12 mouse cellular contexts compared by ENCODE assay signal in the genomic region with DNA sequence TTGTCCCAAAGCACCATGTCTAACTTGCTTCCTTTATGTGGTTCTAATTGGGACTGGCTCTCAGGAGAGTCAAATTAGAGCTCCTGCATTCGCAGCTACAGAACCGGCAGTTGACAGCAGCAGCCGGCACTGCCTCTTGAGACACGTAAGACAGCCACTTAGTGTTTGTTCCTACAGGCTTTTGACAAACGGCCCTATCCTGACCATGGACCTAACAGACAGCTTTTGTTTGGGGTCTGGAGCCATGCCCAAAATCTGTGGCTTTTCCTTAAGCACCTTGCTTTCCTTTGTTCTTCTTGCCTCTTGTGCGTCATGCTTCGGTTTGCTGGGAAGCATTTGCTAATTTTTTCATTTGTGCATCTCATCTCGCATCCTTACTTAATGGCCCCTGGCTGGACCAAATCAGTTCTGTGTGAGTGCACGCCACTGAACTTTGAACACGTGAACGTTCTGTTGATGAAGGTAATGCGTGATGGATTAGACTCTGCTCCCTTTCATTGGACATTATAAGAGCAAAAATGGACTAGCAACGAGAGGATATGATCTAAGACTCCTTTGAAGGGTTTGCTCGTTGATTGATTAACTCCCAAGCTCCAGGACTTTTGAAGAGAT.
DNase-seq lines count a peak whose midpoint lies in the region; ATAC-seq and TF ChIP-seq lines count a peak whose summit lies in the region.
"Had no signal": no experiment of that assay in that cellular context is flagged by ENCODE, and none has a peak within 500 bp of the region (broad histone marks: within the 10 kb centered on the region; RNA-seq: fewer than 3 reads in every experiment).

No protein-coding gene starts in this region.

- no peak overlapping the region for H3K4me3 ChIP-seq in lung, embryonic 15.5 days
- no peak overlapping the region for H3K4me3 ChIP-seq in lung, adult 2 months (replicated peaks; ENCODE audit: extremely low read depth, low read depth, low read length)
- no peak overlapping the region for H3K4me3 ChIP-seq in forebrain, embryonic 10.5 days
- no peak overlapping the region for H3K4me3 ChIP-seq in kidney, embryonic 14.5 days (ENCODE audit: low read length)
- no peak overlapping the region for H3K4me3 ChIP-seq in midbrain, embryonic 15.5 days
- H3K4me3 ChIP-seq: heart, embryonic 10.5 days had no signal

- WGBS in lung, embryonic 15.5 days = 37% methylated on average over 14 of the region's 14 CpGs
- WGBS in lung, adult 2 months = 55% methylated on average over 14 of the region's 14 CpGs
- 59% methylated on average over 14 of the region's 14 CpGs for WGBS in forebrain, embryonic 10.5 days
- WGBS in kidney, embryonic 14.5 days = 42% methylated on average over 14 of the region's 14 CpGs
- 31% methylated on average over 14 of the region's 14 CpGs for WGBS in midbrain, embryonic 15.5 days

- ATAC-seq in lung, embryonic 15.5 days (ENCODE audit: borderline replicate concordance, extremely low read depth, low FRiP score, low TSS enrichment) = peak; percentile 46; the same call in 1 of the 2 replicates
- peak; percentile 76; the same call in 1 of the 2 replicates for ATAC-seq in kidney, embryonic 14.5 days (ENCODE audit: low FRiP score, low TSS enrichment)
- peak; percentile 79 for ATAC-seq in midbrain, embryonic 15.5 days (replicated peaks)
- ATAC-seq in megakaryocyte progenitor cell, adult 5-6 weeks (replicated peaks; ENCODE audit: poor library complexity) = no peak

- H3K4me2 ChIP-seq in lung, embryonic 15.5 days = peak overlapping the region; percentile 17
- H3K4me2 ChIP-seq in kidney, embryonic 14.5 days (replicated peaks; ENCODE audit: low read depth, low read length) = no peak overlapping the region
- H3K4me2 ChIP-seq in midbrain, embryonic 15.5 days = 0 out of 2 replicates have a peak overlapping the region, but pooled peaks have one; percentile 11

- H3K27ac ChIP-seq in lung, embryonic 15.5 days = no peak overlapping the region; the same call in 1 of the 2 replicates
- H3K27ac ChIP-seq in forebrain, embryonic 10.5 days = peak overlapping the region; percentile 8; the same call in 1 of the 2 replicates
- no peak overlapping the region; the same call in 1 of the 2 replicates for H3K27ac ChIP-seq in kidney, embryonic 14.5 days (ENCODE audit: low read depth, low read length)
- no peak overlapping the region for H3K27ac ChIP-seq in midbrain, embryonic 15.5 days
- H3K27ac ChIP-seq: heart, embryonic 10.5 days; macrophage had no signal

- no peaks in the 10 kb centered on the region for H3K9me3 ChIP-seq in lung, embryonic 15.5 days
- no peaks in the 10 kb centered on the region for H3K9me3 ChIP-seq in forebrain, embryonic 10.5 days
- H3K9me3 ChIP-seq in kidney, embryonic 14.5 days (ENCODE audit: control insufficient read depth, low read length) = no peaks in the 10 kb centered on the region
- no peaks in the 10 kb centered on the region for H3K9me3 ChIP-seq in midbrain, embryonic 15.5 days
- H3K9me3 ChIP-seq: heart, embryonic 10.5 days had no signal

- H3K36me3 ChIP-seq in lung, embryonic 15.5 days = no peaks in the 10 kb centered on the region
- no peaks in the 10 kb centered on the region for H3K36me3 ChIP-seq in forebrain, embryonic 10.5 days (replicated peaks)
- H3K36me3 ChIP-seq in kidney, embryonic 14.5 days (ENCODE audit: control insufficient read depth, insufficient read depth, low read length) = no peaks in the 10 kb centered on the region
- no peaks in the 10 kb centered on the region for H3K36me3 ChIP-seq in midbrain, embryonic 15.5 days (replicated peaks)
- H3K36me3 ChIP-seq: heart, embryonic 10.5 days had no signal

- TF ChIP-seq POLR2A in lung, adult 2 months (IDR thresholded peaks at IDR 0.05; ENCODE audit: borderline replicate concordance, extremely low read depth, low read depth, low read length) = no peak

- peaks cover 14% of the 10 kb centered on the region for H3K4me1 ChIP-seq in lung, embryonic 15.5 days
- no peaks in the 10 kb centered on the region for H3K4me1 ChIP-seq in lung, adult 2 months (ENCODE audit: control insufficient read depth, insufficient read depth, low read length)
- peaks cover 17% of the 10 kb centered on the region for H3K4me1 ChIP-seq in forebrain, embryonic 10.5 days
- H3K4me1 ChIP-seq in kidney, embryonic 14.5 days (ENCODE audit: control insufficient read depth, insufficient read depth, low read length) = 0 out of 2 replicates have a peak, but pooled peaks cover 5% of the 10 kb centered on the region
- H3K4me1 ChIP-seq in midbrain, embryonic 15.5 days = peaks cover 18% of the 10 kb centered on the region

- H3K9ac ChIP-seq in lung, embryonic 15.5 days = no peak overlapping the region
- H3K9ac ChIP-seq in kidney, embryonic 14.5 days (ENCODE audit: low read depth, low read length) = no peak overlapping the region
- no peak overlapping the region for H3K9ac ChIP-seq in midbrain, embryonic 15.5 days

- DNase-seq in lung, adult 2 months = no peak
- no peak for DNase-seq in forebrain, embryonic 10.5 days (ENCODE audit: extremely low spot score, low spot score)
- DNase-seq in T-cell, adult 2 months (ENCODE audit: low spot score) = no peak
- no peak for DNase-seq in gastrocnemius, postnatal 4 days (ENCODE audit: low spot score in 2 of 2)
- DNase-seq: cerebellum, adult 18-20 months; thymus, postnatal 25 days had no signal

- no peak for TF ChIP-seq CTCF in lung, adult 2 months (IDR thresholded peaks at IDR 0.05; ENCODE audit: insufficient read depth, low read length)

- no peaks in the 10 kb centered on the region for H3K27me3 ChIP-seq in lung, embryonic 15.5 days
- no peaks in the 10 kb centered on the region for H3K27me3 ChIP-seq in forebrain, embryonic 10.5 days (ENCODE audit: poor library complexity, severe bottlenecking)
- H3K27me3 ChIP-seq in kidney, embryonic 14.5 days (ENCODE audit: control insufficient read depth, insufficient read depth, low read length) = no peaks in the 10 kb centered on the region
- H3K27me3 ChIP-seq in midbrain, embryonic 15.5 days (replicated peaks) = no peaks in the 10 kb centered on the region
